Mouse (Mus musculus): ENCODE measurements around the gene Rflna.

DNA sequence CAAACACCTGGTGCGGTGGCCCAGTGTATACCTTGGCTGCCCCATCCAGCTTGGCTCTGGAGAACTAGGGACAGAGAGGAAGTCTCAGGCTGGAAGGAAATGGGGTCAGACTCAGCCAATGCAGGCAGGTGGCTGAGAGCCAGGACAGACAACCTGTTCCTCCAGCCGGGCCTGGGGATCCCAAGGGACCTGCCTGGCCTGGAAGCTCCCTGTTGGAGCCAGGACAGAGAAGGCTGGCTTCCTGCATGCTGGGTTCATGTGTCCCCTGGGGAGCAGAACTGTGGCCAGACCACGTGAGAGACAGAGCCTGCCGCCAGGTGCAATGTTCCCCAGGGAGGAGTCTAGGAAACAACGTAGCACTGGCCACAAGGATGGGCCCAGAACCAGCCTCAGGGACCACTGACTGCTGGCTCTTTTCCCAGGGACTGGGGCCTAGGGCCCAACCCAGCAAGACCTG, 37.1 kb downstream of the Rflna start:
- no peak for TF ChIP-seq CTCF (IDR thresholded peaks at IDR 0.05; ENCODE audit: low read depth)
- no peak for TF ChIP-seq EP300 (optimal IDR thresholded peaks at IDR 0.05)

All from stomach, postnatal 0 days (tissue).